Mouse (Mus musculus) lung, embryonic 15.5 days (tissue): ENCODE results near the gene Zswim1. TPM values are rescaled to one million over a fixed set of nuclear protein-coding genes. Genes with fewer than 3 reads are reported as not detected.

ENCODE experiments used
- ATAC-seq: fragments of 200-750 bp; cut with Nextera tagmentation; 2 replicates; pipeline ENCODE4 v1.8.0; 2017; ENCODE audit warnings: moderate number of reproducible peaks, borderline replicate concordance; ENCODE audit not compliant: low FRiP score, low TSS enrichment; ENCODE audit errors: extremely low read depth
- H3K27ac ChIP-seq: fragments of 300-500 bp; sonication (generic); 2 replicates; pipeline ENCODE4 v1.5.1; 2015; ENCODE audit warnings: moderate library complexity, mild to moderate bottlenecking, inconsistent platforms
- H3K27me3 ChIP-seq: fragments of 300-500 bp; sonication (generic); 2 replicates; pipeline ENCODE4 v1.6.1; 2015; ENCODE audit warnings: inconsistent platforms
- H3K36me3 ChIP-seq: fragments of 300-500 bp; sonication (generic); 2 replicates; pipeline ENCODE4 v1.6.1; 2015; ENCODE audit warnings: inconsistent platforms
- H3K4me1 ChIP-seq: fragments of 300-500 bp; sonication (generic); 2 replicates; pipeline ENCODE4 v1.6.1; 2015; ENCODE audit warnings: inconsistent platforms
- H3K4me2 ChIP-seq: fragments of 300-500 bp; sonication (generic); 2 replicates; pipeline ENCODE4 v1.6.1; 2015; ENCODE audit warnings: inconsistent platforms, mild to moderate bottlenecking, moderate library complexity
- H3K4me3 ChIP-seq: fragments of 300-500 bp; sonication (generic); 2 replicates; pipeline ENCODE4 v1.5.1; 2015; ENCODE audit warnings: mild to moderate bottlenecking, inconsistent platforms
- H3K9ac ChIP-seq: fragments of 300-500 bp; sonication (generic); 2 replicates; pipeline ENCODE4 v1.6.1; 2015; ENCODE audit warnings: inconsistent platforms
- H3K9me3 ChIP-seq: fragments of 300-500 bp; sonication (generic); 2 replicates; pipeline ENCODE4 v1.6.1; 2016; ENCODE audit warnings: inconsistent platforms
- WGBS: fragments of 180-500 bp; shearing (Covaris S2); methylation state at CpG from one replicate; pipeline ENCODE4 v1.1.7; 2015; 5-methylcytosine and 5-hydroxymethylcytosine counted together
- polyA plus RNA-seq: library from polyadenylated mRNA; unstranded; fragments of >200 nt; fragmentation: Nextera tagmentation; extraction: Ambion mirVana; gene quantifications from 2 replicates; pipeline ENCODE4 v1.2.1, GENCODE M21; 2015

Zswim1 gene
- polyA plus RNA-seq = 15.8 and 16.8 TPM in 2 replicates

GRCm38 (mm10) chr2:164822636-164823165 lies at the start of gene Zswim1:
Zswim1 (plus strand) TSS chr2:164822686.
- H3K27ac ChIP-seq = peak within 1 kb of the TSS; percentile 66
- peak within 1 kb of the TSS; percentile 70 for H3K4me3 ChIP-seq
- no peaks in the 10 kb centered on the region for H3K27me3 ChIP-seq
- H3K4me2 ChIP-seq = peak within 1 kb of the TSS; percentile 58
- 1% methylated on average over 32 of the region's 32 CpGs for WGBS
- peak; percentile 99 for ATAC-seq
- no peaks in the 10 kb centered on the region for H3K9me3 ChIP-seq
- peaks cover 19% of the 10 kb centered on the region for H3K4me1 ChIP-seq
- peaks cover 41% of the 10 kb centered on the region for H3K36me3 ChIP-seq
- H3K9ac ChIP-seq = peak within 1 kb of the TSS; percentile 70

- H3K4me3 ChIP-seq = no peak overlapping the region
- H3K27ac ChIP-seq = 0 out of 2 replicates have a peak overlapping the region, but pooled peaks have one; percentile 15
- H3K9ac ChIP-seq = no peak overlapping the region
- H3K4me2 ChIP-seq = no peak overlapping the region
- no peaks in the 10 kb centered on the region for H3K9me3 ChIP-seq
- ATAC-seq = no peak
- WGBS = 72% methylated on average over 14 of the region's 14 CpGs
- H3K4me1 ChIP-seq = peaks cover 29% of the 10 kb centered on the region
- H3K36me3 ChIP-seq = peaks cover 22% of the 10 kb centered on the region
- H3K27me3 ChIP-seq = no peaks in the 10 kb centered on the region
Observed at GRCm38 (mm10) chr2:164773229-164773988, 49.1 kb upstream of the Zswim1 start.

GRCm38 (mm10) chr2:164773989-164774364 lies 48.5 kb upstream of the Zswim1 start:
- H3K4me2 ChIP-seq = no peak overlapping the region
- peaks cover 29% of the 10 kb centered on the region for H3K4me1 ChIP-seq
- H3K27ac ChIP-seq = no peak overlapping the region
- no peaks in the 10 kb centered on the region for H3K9me3 ChIP-seq
- no peak for ATAC-seq
- 77% methylated on average over 5 of the region's 5 CpGs for WGBS
- H3K9ac ChIP-seq = no peak overlapping the region
- H3K4me3 ChIP-seq = no peak overlapping the region
- H3K36me3 ChIP-seq = peaks cover 22% of the 10 kb centered on the region
- no peaks in the 10 kb centered on the region for H3K27me3 ChIP-seq

GRCm38 (mm10) chr2:164776130-164776529 lies 46.4 kb upstream of the Zswim1 start:
- no peak overlapping the region for H3K4me3 ChIP-seq
- WGBS = 72% methylated on average over 6 of the region's 6 CpGs
- H3K4me2 ChIP-seq = no peak overlapping the region
- no peak overlapping the region for H3K9ac ChIP-seq
- peaks cover 20% of the 10 kb centered on the region for H3K4me1 ChIP-seq
- no peak overlapping the region for H3K27ac ChIP-seq
- no peaks in the 10 kb centered on the region for H3K27me3 ChIP-seq
- ATAC-seq = no peak
- H3K36me3 ChIP-seq = peaks cover 21% of the 10 kb centered on the region
- H3K9me3 ChIP-seq = no peaks in the 10 kb centered on the region

- Histone ChIP-seq H3K4me3 (no peak overlapping the region), H3K36me3 (peaks cover 16% of the 10 kb centered on the region), H3K9ac (no peak overlapping the region), H3K4me1 (peaks cover 13% of the 10 kb centered on the region), H3K4me2 (no peak overlapping the region), H3K27me3 (no peaks in the 10 kb centered on the region), H3K27ac (no peak overlapping the region), H3K9me3 (no peaks in the 10 kb centered on the region)
- WGBS = 56% methylated on average over 17 of the region's 17 CpGs
- no peak for ATAC-seq
Observed at GRCm38 (mm10) chr2:164776801-164777200, 45.7 kb upstream of the Zswim1 start.

GRCm38 (mm10) chr2:164777246-164778014 lies 45.1 kb upstream of the Zswim1 start:
- Histone ChIP-seq H3K27ac (no peak overlapping the region), H3K4me2 (no peak overlapping the region), H3K4me1 (peaks cover 7% of the 10 kb centered on the region; the same call in 1 of the 2 replicates), H3K4me3 (no peak overlapping the region), H3K36me3 (peaks cover 10% of the 10 kb centered on the region), H3K27me3 (no peaks in the 10 kb centered on the region), H3K9ac (no peak overlapping the region), H3K9me3 (no peaks in the 10 kb centered on the region)
- ATAC-seq = no peak
- 75% methylated on average over 30 of the region's 30 CpGs for WGBS

GRCm38 (mm10) chr2:164778015-164778287 lies 44.5 kb upstream of the Zswim1 start:
- H3K27me3 ChIP-seq = no peaks in the 10 kb centered on the region
- H3K9me3 ChIP-seq = no peaks in the 10 kb centered on the region
- no peak for ATAC-seq
- H3K36me3 ChIP-seq = peaks cover 5% of the 10 kb centered on the region
- H3K27ac ChIP-seq = no peak overlapping the region
- no peak overlapping the region for H3K4me3 ChIP-seq
- H3K4me1 ChIP-seq = peaks cover 3% of the 10 kb centered on the region; the same call in 1 of the 2 replicates
- no peak overlapping the region for H3K9ac ChIP-seq
- H3K4me2 ChIP-seq = no peak overlapping the region
- 93% methylated on average over 11 of the region's 11 CpGs for WGBS

GRCm38 (mm10) chr2:164778809-164779208 lies 43.7 kb upstream of the Zswim1 start:
- no peak overlapping the region for H3K9ac ChIP-seq
- no peaks in the 10 kb centered on the region for H3K9me3 ChIP-seq
- H3K4me3 ChIP-seq = no peak overlapping the region
- H3K36me3 ChIP-seq = no peaks in the 10 kb centered on the region
- ATAC-seq = no peak
- no peak overlapping the region for H3K27ac ChIP-seq
- H3K27me3 ChIP-seq = no peaks in the 10 kb centered on the region
- no peaks in the 10 kb centered on the region for H3K4me1 ChIP-seq
- H3K4me2 ChIP-seq = no peak overlapping the region
- WGBS = 66% methylated on average over 7 of the region's 7 CpGs

GRCm38 (mm10) chr2:164779481-164780086 lies 42.9 kb upstream of the Zswim1 start, which contains the start of gene Tnnc2:
Tnnc2 (minus strand) TSS chr2:164779967.
- Histone ChIP-seq H3K4me1 (no peaks in the 10 kb centered on the region), H3K4me2 (no peak within 1 kb of the TSS), H3K4me3 (no peak within 1 kb of the TSS), H3K27me3 (no peaks in the 10 kb centered on the region), H3K9me3 (no peaks in the 10 kb centered on the region), H3K27ac (no peak within 1 kb of the TSS), H3K36me3 (no peaks in the 10 kb centered on the region), H3K9ac (no peak within 1 kb of the TSS)
- 67% methylated on average over 8 of the region's 8 CpGs for WGBS
- ATAC-seq = no peak

- Histone ChIP-seq H3K4me2 (no peak overlapping the region), H3K27ac (no peak overlapping the region), H3K4me1 (peaks cover 6% of the 10 kb centered on the region), H3K27me3 (no peaks in the 10 kb centered on the region), H3K36me3 (no peaks in the 10 kb centered on the region), H3K9ac (no peak overlapping the region), H3K4me3 (no peak overlapping the region), H3K9me3 (no peaks in the 10 kb centered on the region)
- 54% methylated on average over 4 of the region's 4 CpGs for WGBS
- ATAC-seq = no peak
Observed at GRCm38 (mm10) chr2:164781876-164782275, 40.6 kb upstream of the Zswim1 start.

- Histone ChIP-seq H3K4me3 (no peak overlapping the region), H3K27ac (no peak overlapping the region), H3K27me3 (no peaks in the 10 kb centered on the region), H3K4me2 (no peak overlapping the region), H3K9ac (no peak overlapping the region), H3K36me3 (no peaks in the 10 kb centered on the region), H3K4me1 (peaks cover 24% of the 10 kb centered on the region), H3K9me3 (no peaks in the 10 kb centered on the region)
- WGBS = 74% methylated on average over 7 of the region's 7 CpGs
- ATAC-seq = no peak
Observed at GRCm38 (mm10) chr2:164783926-164784581, 38.4 kb upstream of the Zswim1 start.
